ENCODE assay signal across 10 mouse cellular contexts in genomic region chr10:100030980-100031516, GRCm38 (mm10). TPM values are rescaled to one million over a fixed set of nuclear protein-coding genes. Genes with fewer than 3 reads are reported as not detected.
DNase-seq lines count a peak whose midpoint lies in the region; ATAC-seq lines count a peak whose summit lies in the region.
"Had no signal": no experiment of that assay in that cellular context is flagged by ENCODE, and none has a peak within 500 bp of the region (broad histone marks: within the 10 kb centered on the region; RNA-seq: fewer than 3 reads in every experiment).

No protein-coding gene starts in this region.

- no peak overlapping the region for H3K27ac ChIP-seq in hindbrain, embryonic 13.5 days
- H3K27ac ChIP-seq in hindbrain, embryonic 16.5 days (ENCODE audit: low read depth, low read length) = no peak overlapping the region
- no peak overlapping the region for H3K27ac ChIP-seq in midbrain, embryonic 11.5 days (ENCODE audit: low read depth, low read length)
- no peak overlapping the region for H3K27ac ChIP-seq in midbrain, embryonic 14.5 days (replicated peaks; ENCODE audit: low read depth, low read length)
- H3K27ac ChIP-seq in forebrain, embryonic 14.5 days (ENCODE audit: low read depth, low read length) = no peak overlapping the region
- H3K27ac ChIP-seq in stomach, embryonic 14.5 days (ENCODE audit: low read length) = peak overlapping the region; percentile 24; the same call in 1 of the 2 replicates

- H3K4me1 ChIP-seq in hindbrain, embryonic 13.5 days (replicated peaks) = no peaks in the 10 kb centered on the region
- no peaks in the 10 kb centered on the region; the same call in 1 of the 2 replicates for H3K4me1 ChIP-seq in hindbrain, embryonic 16.5 days (ENCODE audit: control insufficient read depth, insufficient read depth, low read depth, low read length)
- 0 out of 2 replicates have a peak, but pooled peaks cover 2% of the 10 kb centered on the region for H3K4me1 ChIP-seq in midbrain, embryonic 11.5 days (ENCODE audit: control insufficient read depth, insufficient read depth, low read length)
- H3K4me1 ChIP-seq in midbrain, embryonic 14.5 days (ENCODE audit: control insufficient read depth, insufficient read depth, low read length) = no peaks in the 10 kb centered on the region
- peaks cover 3% of the 10 kb centered on the region; the same call in 1 of the 2 replicates for H3K4me1 ChIP-seq in forebrain, embryonic 14.5 days (ENCODE audit: control insufficient read depth, insufficient read depth, low read length)
- H3K4me1 ChIP-seq in stomach, embryonic 14.5 days (ENCODE audit: control insufficient read depth, insufficient read depth, low read length) = peaks cover 10% of the 10 kb centered on the region; the same call in 1 of the 2 replicates

- 83% methylated on average over 12 of the region's 12 CpGs for WGBS in hindbrain, embryonic 13.5 days
- WGBS in hindbrain, embryonic 16.5 days = 80% methylated on average over 12 of the region's 12 CpGs
- WGBS in midbrain, embryonic 11.5 days = 74% methylated on average over 12 of the region's 12 CpGs
- WGBS in midbrain, embryonic 14.5 days = 71% methylated on average over 12 of the region's 12 CpGs
- WGBS in forebrain, embryonic 14.5 days = 73% methylated on average over 12 of the region's 12 CpGs
- 45% methylated on average over 12 of the region's 12 CpGs for WGBS in stomach, embryonic 14.5 days

- no peaks in the 10 kb centered on the region for H3K36me3 ChIP-seq in hindbrain, embryonic 13.5 days
- no peaks in the 10 kb centered on the region for H3K36me3 ChIP-seq in hindbrain, embryonic 16.5 days (ENCODE audit: control insufficient read depth, insufficient read depth, low read length)
- H3K36me3 ChIP-seq in midbrain, embryonic 11.5 days (ENCODE audit: control insufficient read depth, insufficient read depth, low read length) = no peaks in the 10 kb centered on the region
- H3K36me3 ChIP-seq in midbrain, embryonic 14.5 days (ENCODE audit: control insufficient read depth, insufficient read depth, low read length) = no peaks in the 10 kb centered on the region
- H3K36me3 ChIP-seq in forebrain, embryonic 14.5 days (ENCODE audit: control insufficient read depth, insufficient read depth, low read length) = no peaks in the 10 kb centered on the region
- no peaks in the 10 kb centered on the region for H3K36me3 ChIP-seq in stomach, embryonic 14.5 days (ENCODE audit: control insufficient read depth, insufficient read depth, low read length)

- DNase-seq in midbrain, embryonic 11.5 days (ENCODE audit: low spot score, missing footprints) = no peak
- no peak for DNase-seq in midbrain, embryonic 14.5 days
- no peak for DNase-seq in forebrain, embryonic 14.5 days (ENCODE audit: low spot score)
- DNase-seq in adrenal gland, adult 2 months = no peak
- DNase-seq in embryo, embryonic 10 days (ENCODE audit: low spot score) = no peak
- DNase-seq: gastrocnemius, postnatal 10 days had no signal

- no peak overlapping the region for H3K9ac ChIP-seq in hindbrain, embryonic 13.5 days
- H3K9ac ChIP-seq in hindbrain, embryonic 16.5 days (ENCODE audit: low read depth, low read length) = no peak overlapping the region
- no peak overlapping the region for H3K9ac ChIP-seq in midbrain, embryonic 11.5 days (ENCODE audit: low read length)
- H3K9ac ChIP-seq in midbrain, embryonic 14.5 days (replicated peaks; ENCODE audit: low read length) = no peak overlapping the region
- no peak overlapping the region for H3K9ac ChIP-seq in forebrain, embryonic 14.5 days (ENCODE audit: low read length)
- H3K9ac ChIP-seq in stomach, embryonic 14.5 days (replicated peaks; ENCODE audit: low read depth, low read length) = no peak overlapping the region

- 0 out of 2 replicates have a peak, but pooled peaks cover 3% of the 10 kb centered on the region for H3K9me3 ChIP-seq in hindbrain, embryonic 13.5 days
- H3K9me3 ChIP-seq in hindbrain, embryonic 16.5 days (ENCODE audit: control insufficient read depth, low read length) = no peaks in the 10 kb centered on the region
- no peaks in the 10 kb centered on the region for H3K9me3 ChIP-seq in midbrain, embryonic 11.5 days (ENCODE audit: control insufficient read depth, low read length)
- H3K9me3 ChIP-seq in midbrain, embryonic 14.5 days (ENCODE audit: control insufficient read depth, low read length) = no peaks in the 10 kb centered on the region
- H3K9me3 ChIP-seq in forebrain, embryonic 14.5 days (replicated peaks; ENCODE audit: control insufficient read depth, low read length) = peaks cover 3% of the 10 kb centered on the region; the same call in 1 of the 2 replicates
- H3K9me3 ChIP-seq in stomach, embryonic 14.5 days (ENCODE audit: control insufficient read depth, low read depth, low read length) = no peaks in the 10 kb centered on the region

- H3K27me3 ChIP-seq in hindbrain, embryonic 13.5 days = no peaks in the 10 kb centered on the region
- no peaks in the 10 kb centered on the region for H3K27me3 ChIP-seq in hindbrain, embryonic 16.5 days (replicated peaks; ENCODE audit: control insufficient read depth, insufficient read depth, low read length)
- H3K27me3 ChIP-seq in midbrain, embryonic 11.5 days (ENCODE audit: control insufficient read depth, insufficient read depth, low read length) = peaks cover 36% of the 10 kb centered on the region
- H3K27me3 ChIP-seq in midbrain, embryonic 14.5 days (ENCODE audit: control insufficient read depth, insufficient read depth, low read length) = peaks cover 22% of the 10 kb centered on the region
- no peaks in the 10 kb centered on the region for H3K27me3 ChIP-seq in forebrain, embryonic 14.5 days (replicated peaks; ENCODE audit: control insufficient read depth, insufficient read depth, low read length)
- H3K27me3 ChIP-seq in stomach, embryonic 14.5 days (ENCODE audit: control insufficient read depth, insufficient read depth, low read length) = no peaks in the 10 kb centered on the region

- no peak overlapping the region for H3K4me3 ChIP-seq in hindbrain, embryonic 13.5 days
- H3K4me3 ChIP-seq in hindbrain, embryonic 16.5 days (ENCODE audit: low read length) = no peak overlapping the region
- H3K4me3 ChIP-seq in midbrain, embryonic 11.5 days (ENCODE audit: low read depth, low read length) = no peak overlapping the region
- H3K4me3 ChIP-seq in midbrain, embryonic 14.5 days (replicated peaks; ENCODE audit: low read depth, low read length) = no peak overlapping the region
- no peak overlapping the region for H3K4me3 ChIP-seq in forebrain, embryonic 14.5 days (ENCODE audit: low read depth, low read length)
- no peak overlapping the region for H3K4me3 ChIP-seq in stomach, embryonic 14.5 days (ENCODE audit: low read depth, low read length)

- peak overlapping the region; percentile 8; the same call in 1 of the 2 replicates for H3K4me2 ChIP-seq in hindbrain, embryonic 13.5 days
- H3K4me2 ChIP-seq in hindbrain, embryonic 16.5 days (ENCODE audit: low read length) = no peak overlapping the region
- no peak overlapping the region for H3K4me2 ChIP-seq in midbrain, embryonic 11.5 days
- no peak overlapping the region for H3K4me2 ChIP-seq in midbrain, embryonic 14.5 days (ENCODE audit: low read length)
- H3K4me2 ChIP-seq in forebrain, embryonic 14.5 days (ENCODE audit: low read length) = no peak overlapping the region
- peak overlapping the region; percentile 2 for H3K4me2 ChIP-seq in stomach, embryonic 14.5 days (replicated peaks; ENCODE audit: low read depth, low read length)

- ATAC-seq in hindbrain, embryonic 13.5 days (ENCODE audit: low FRiP score) = no peak
- ATAC-seq in hindbrain, embryonic 16.5 days = no peak
- 0 out of 2 replicates have a peak, but pooled peaks have one; percentile 39 for ATAC-seq in midbrain, embryonic 11.5 days (ENCODE audit: low FRiP score)
- ATAC-seq in midbrain, embryonic 14.5 days (ENCODE audit: low FRiP score, low TSS enrichment) = no peak
- peak; percentile 40; the same call in 1 of the 2 replicates for ATAC-seq in forebrain, embryonic 14.5 days
- ATAC-seq in stomach, embryonic 14.5 days (ENCODE audit: insufficient number of reproducible peaks, insufficient read depth, low FRiP score, low read depth) = 0 out of 2 replicates have a peak, but pooled peaks have one; percentile 46

RNA-seq across cellular contexts. Expression of gene Kitl, which starts 15.6 kb away (rescaled TPM):
- 18.2 and 18.3 TPM in 2 replicates for polyA plus RNA-seq in hindbrain, embryonic 13.5 days (2015; fragmentation: Nextera tagmentation; extraction: Ambion mirVana)
- 29.8 and 30.1 TPM in 2 replicates for polyA plus RNA-seq in hindbrain, embryonic 16.5 days (2015; fragmentation: Nextera tagmentation; extraction: Ambion mirVana)
- 12.8 and 13.7 TPM in 2 replicates for polyA plus RNA-seq in midbrain, embryonic 11.5 days (2014; fragmentation: Nextera tagmentation; extraction: Ambion mirVana)
- polyA plus RNA-seq in midbrain, embryonic 14.5 days (2014; fragmentation: Nextera tagmentation; extraction: Ambion mirVana) = 22.2 and 23.7 TPM in 2 replicates
- polyA plus RNA-seq in forebrain, embryonic 14.5 days (2014; fragmentation: Nextera tagmentation; extraction: Ambion mirVana) = 59.4 and 83.6 TPM in 2 replicates
- 55.5 and 56.8 TPM in 2 replicates for polyA plus RNA-seq in stomach, embryonic 14.5 days (2014; fragmentation: Nextera tagmentation; extraction: Ambion mirVana)
- total RNA-seq in adrenal gland, adult 2 months (2021) = 10 to 100 TPM; 13.8 to 27.0 TPM
- polyA plus RNA-seq in adrenal gland, adult 2 months (2012; rRNA removed) = 38.4 and 39.7 TPM in 2 replicates
- total RNA-seq: megakaryocyte-erythroid progenitor cell, adult 5-6 weeks had no signal

Comparison
In these comparisons a context has a peak if more than half of its experiments do, and no peak if none do; other contexts are left out.
1. ATAC-seq: peak in midbrain, embryonic 11.5 days (single experiment), forebrain, embryonic 14.5 days (single experiment) and stomach, embryonic 14.5 days (single experiment); none in hindbrain, embryonic 13.5 days (single experiment), hindbrain, embryonic 16.5 days (single experiment) and midbrain, embryonic 14.5 days (single experiment).
2. H3K4me2 ChIP-seq: peak in hindbrain, embryonic 13.5 days (single experiment) and stomach, embryonic 14.5 days (single experiment); none in hindbrain, embryonic 16.5 days (single experiment), midbrain, embryonic 11.5 days (single experiment), midbrain, embryonic 14.5 days (single experiment) and forebrain, embryonic 14.5 days (single experiment).